Mouse (Mus musculus): ENCODE data around the gene Htatsf1. TPM values are rescaled to one million over a fixed set of nuclear protein-coding genes. Genes with fewer than 3 reads are reported as not detected.

The Htatsf1 gene
- polyA plus RNA-seq, 1 experiment from 2014 or later, result 38.3 TPM

GRCm38 (mm10) chrX:57081496-57081895, 28.1 kb downstream of the Htatsf1 start:
- H3K27me3 ChIP-seq (ENCODE audit: control insufficient read depth, insufficient read depth, low read length), result no peaks in the 10 kb centered on the region
- ATAC-seq (ENCODE audit: low FRiP score, low TSS enrichment) (no peak), DNase-seq (ENCODE audit: low spot score) (no peak)
- no peak overlapping the region for H3K9ac ChIP-seq (ENCODE audit: low read length)
- no peaks in the 10 kb centered on the region for H3K36me3 ChIP-seq (ENCODE audit: control insufficient read depth, insufficient read depth, low read length)
- no peak overlapping the region for H3K4me2 ChIP-seq (replicated peaks; ENCODE audit: low read depth)
- H3K4me3 ChIP-seq (ENCODE audit: low read depth, low read length), result no peak overlapping the region
- no peaks in the 10 kb centered on the region for H3K9me3 ChIP-seq (ENCODE audit: control insufficient read depth, low read length)
- no peak for TF ChIP-seq EP300 (optimal IDR thresholded peaks at IDR 0.05)
- TF ChIP-seq CTCF (IDR thresholded peaks at IDR 0.05; ENCODE audit: low read depth), result no peak
- 55% methylated on average over 5 of the region's 5 CpGs for WGBS
- no peaks in the 10 kb centered on the region for H3K4me1 ChIP-seq (replicated peaks; ENCODE audit: control insufficient read depth, insufficient read depth)
- H3K27ac ChIP-seq (replicated peaks), result no peak overlapping the region

GRCm38 (mm10) chrX:57087806-57088205, 34.4 kb downstream of the Htatsf1 start, which contains the start of gene Vgll1:
Vgll1 (plus strand) TSS chrX:57088106.
- H3K9me3 ChIP-seq (ENCODE audit: control insufficient read depth, low read length), result no peaks in the 10 kb centered on the region
- 72% methylated on average over 4 of the region's 4 CpGs for WGBS
- TF ChIP-seq EP300 (optimal IDR thresholded peaks at IDR 0.05) (no peak), CTCF (IDR thresholded peaks at IDR 0.05; ENCODE audit: low read depth) (no peak)

GRCm38 (mm10) chrX:57103415-57103814, 50.0 kb downstream of the Htatsf1 start:
- no peaks in the 10 kb centered on the region for H3K4me1 ChIP-seq (replicated peaks; ENCODE audit: control insufficient read depth, insufficient read depth)
- DNase-seq (ENCODE audit: low spot score) (no peak), ATAC-seq (ENCODE audit: low FRiP score, low TSS enrichment) (no peak)

More at GRCm38 (mm10) chrX:57087806-57088205, 34.4 kb downstream of the Htatsf1 start, which contains the start of gene Vgll1:
- Histone ChIP-seq H3K36me3 (ENCODE audit: control insufficient read depth, insufficient read depth, low read length) (no peaks in the 10 kb centered on the region), H3K27ac (replicated peaks) (no peak within 1 kb of the TSS), H3K4me2 (replicated peaks; ENCODE audit: low read depth) (no peak within 1 kb of the TSS), H3K27me3 (ENCODE audit: control insufficient read depth, insufficient read depth, low read length) (no peaks in the 10 kb centered on the region), H3K4me3 (ENCODE audit: low read depth, low read length) (no peak within 1 kb of the TSS), H3K9ac (ENCODE audit: low read length) (no peak within 1 kb of the TSS), H3K4me1 (replicated peaks; ENCODE audit: control insufficient read depth, insufficient read depth) (no peaks in the 10 kb centered on the region)
- ATAC-seq (ENCODE audit: low FRiP score, low TSS enrichment) (no peak), DNase-seq (ENCODE audit: low spot score) (no peak)

GRCm38 (mm10) chrX:57106956-57107355, 53.6 kb downstream of the Htatsf1 start:
- TF ChIP-seq CTCF (IDR thresholded peaks at IDR 0.05; ENCODE audit: low read depth) (no peak), EP300 (optimal IDR thresholded peaks at IDR 0.05) (no peak)
- Histone ChIP-seq H3K9ac (ENCODE audit: low read length) (no peak overlapping the region), H3K27me3 (ENCODE audit: control insufficient read depth, insufficient read depth, low read length) (no peaks in the 10 kb centered on the region), H3K4me3 (ENCODE audit: low read depth, low read length) (no peak overlapping the region), H3K27ac (replicated peaks) (no peak overlapping the region), H3K36me3 (ENCODE audit: control insufficient read depth, insufficient read depth, low read length) (no peaks in the 10 kb centered on the region), H3K4me1 (replicated peaks; ENCODE audit: control insufficient read depth, insufficient read depth) (no peaks in the 10 kb centered on the region), H3K9me3 (ENCODE audit: control insufficient read depth, low read length) (no peaks in the 10 kb centered on the region), H3K4me2 (replicated peaks; ENCODE audit: low read depth) (no peak overlapping the region)
- WGBS, result 70% methylated on average over 3 of the region's 3 CpGs
- DNase-seq (ENCODE audit: low spot score) (no peak), ATAC-seq (ENCODE audit: low FRiP score, low TSS enrichment) (no peak)

More at GRCm38 (mm10) chrX:57103415-57103814, 50.0 kb downstream of the Htatsf1 start:
- TF ChIP-seq CTCF (IDR thresholded peaks at IDR 0.05; ENCODE audit: low read depth) (no peak), EP300 (optimal IDR thresholded peaks at IDR 0.05) (no peak)
- Histone ChIP-seq H3K27ac (replicated peaks) (no peak overlapping the region), H3K9me3 (ENCODE audit: control insufficient read depth, low read length) (no peaks in the 10 kb centered on the region), H3K4me3 (ENCODE audit: low read depth, low read length) (no peak overlapping the region), H3K36me3 (ENCODE audit: control insufficient read depth, insufficient read depth, low read length) (no peaks in the 10 kb centered on the region), H3K9ac (ENCODE audit: low read length) (no peak overlapping the region), H3K4me2 (replicated peaks; ENCODE audit: low read depth) (no peak overlapping the region), H3K27me3 (ENCODE audit: control insufficient read depth, insufficient read depth, low read length) (no peaks in the 10 kb centered on the region)
- 92% methylated on average over 1 of the region's 1 CpGs for WGBS

Other genes with a start within 250 kb of the Htatsf1 start
- 1.9 and 2.2 TPM in 2 replicates for gene Map7d3, start 231.3 kb upstream of the Htatsf1 start, polyA plus RNA-seq (2015; fragmentation: Nextera tagmentation; extraction: Ambion mirVana)
- 0.01 TPM in 1 of 2 replicates, not detected in the other for gene Adgrg4, start 183.4 kb upstream of the Htatsf1 start, polyA plus RNA-seq (2015; fragmentation: Nextera tagmentation; extraction: Ambion mirVana)
- not detected in 2 replicates for gene Brs3, start 10.5 kb upstream of the Htatsf1 start, polyA plus RNA-seq (2015; fragmentation: Nextera tagmentation; extraction: Ambion mirVana)
- not detected in 2 replicates for gene Vgll1, start 34.5 kb downstream of the Htatsf1 start, polyA plus RNA-seq (2015; fragmentation: Nextera tagmentation; extraction: Ambion mirVana)
- not detected in 2 replicates for gene Cd40lg, start 158.6 kb downstream of the Htatsf1 start, polyA plus RNA-seq (2015; fragmentation: Nextera tagmentation; extraction: Ambion mirVana)